Mouse (Mus musculus): ENCODE results near the gene Gm49403. TPM values are rescaled to one million over a fixed set of nuclear protein-coding genes. Genes with fewer than 3 reads are reported as not detected.

Gm49403 gene
- polyA plus RNA-seq, 1 experiment, result not detected

- H3K4me1 ChIP-seq (ENCODE audit: control insufficient read depth, insufficient read depth, low read length), result peaks cover 9% of the 10 kb centered on the region
- TF ChIP-seq POLR2A (IDR thresholded peaks at IDR 0.05; ENCODE audit: insufficient read depth, low read depth, low read length), result no peak
- TF ChIP-seq CTCF (IDR thresholded peaks at IDR 0.05; ENCODE audit: insufficient read depth, low read depth, low read length), result no peak
- H3K27ac ChIP-seq (ENCODE audit: insufficient read depth, low read depth, low read length), result peak overlapping the region; percentile 77; the same call in 1 of the 2 replicates
- 6% methylated on average over 13 of the region's 13 CpGs for WGBS
- H3K4me3 ChIP-seq (ENCODE audit: insufficient read depth, low read depth, low read length), result peak overlapping the region; percentile 83
These were observed 14.8 kb downstream of the Gm49403 start for GRCm38 (mm10) chr19:8898576-8898975.

GRCm38 (mm10) chr19:8899079-8899478 is 15.3 kb downstream of the Gm49403 start:
- WGBS, result 34% methylated on average over 3 of the region's 3 CpGs
- H3K4me3 ChIP-seq (ENCODE audit: insufficient read depth, low read depth, low read length), result no peak overlapping the region
- H3K27ac ChIP-seq (ENCODE audit: insufficient read depth, low read depth, low read length), result no peak overlapping the region
- H3K4me1 ChIP-seq (ENCODE audit: control insufficient read depth, insufficient read depth, low read length), result peaks cover 7% of the 10 kb centered on the region
- no peak for TF ChIP-seq POLR2A (IDR thresholded peaks at IDR 0.05; ENCODE audit: insufficient read depth, low read depth, low read length)
- TF ChIP-seq CTCF (IDR thresholded peaks at IDR 0.05; ENCODE audit: insufficient read depth, low read depth, low read length), result no peak

- no peak overlapping the region for H3K27ac ChIP-seq (ENCODE audit: insufficient read depth, low read depth, low read length)
- TF ChIP-seq CTCF (IDR thresholded peaks at IDR 0.05; ENCODE audit: insufficient read depth, low read depth, low read length) (no peak), POLR2A (IDR thresholded peaks at IDR 0.05; ENCODE audit: insufficient read depth, low read depth, low read length) (no peak)
- no peak overlapping the region for H3K4me3 ChIP-seq (ENCODE audit: insufficient read depth, low read depth, low read length)
- 93% methylated on average over 5 of the region's 5 CpGs for WGBS
- no peaks in the 10 kb centered on the region for H3K4me1 ChIP-seq (ENCODE audit: control insufficient read depth, insufficient read depth, low read length)
These were observed 19.7 kb downstream of the Gm49403 start for GRCm38 (mm10) chr19:8903412-8903811.

- no peaks in the 10 kb centered on the region for H3K4me1 ChIP-seq (ENCODE audit: control insufficient read depth, insufficient read depth, low read length)
- no peak for TF ChIP-seq POLR2A (IDR thresholded peaks at IDR 0.05; ENCODE audit: insufficient read depth, low read depth, low read length)
- no peak for TF ChIP-seq CTCF (IDR thresholded peaks at IDR 0.05; ENCODE audit: insufficient read depth, low read depth, low read length)
- no peak overlapping the region for H3K27ac ChIP-seq (ENCODE audit: insufficient read depth, low read depth, low read length)
- H3K4me3 ChIP-seq (ENCODE audit: insufficient read depth, low read depth, low read length), result no peak overlapping the region
- WGBS, result 89% methylated on average over 6 of the region's 6 CpGs
These were observed 24.8 kb downstream of the Gm49403 start for GRCm38 (mm10) chr19:8908531-8908930.

GRCm38 (mm10) chr19:8911810-8912209 is 28.1 kb downstream of the Gm49403 start:
- H3K4me3 ChIP-seq (ENCODE audit: insufficient read depth, low read depth, low read length), result no peak overlapping the region
- 57% methylated on average over 5 of the region's 5 CpGs for WGBS
- no peak for TF ChIP-seq POLR2A (IDR thresholded peaks at IDR 0.05; ENCODE audit: insufficient read depth, low read depth, low read length)
- TF ChIP-seq CTCF (IDR thresholded peaks at IDR 0.05; ENCODE audit: insufficient read depth, low read depth, low read length), result no peak
- no peak overlapping the region for H3K27ac ChIP-seq (ENCODE audit: insufficient read depth, low read depth, low read length)
- no peaks in the 10 kb centered on the region for H3K4me1 ChIP-seq (ENCODE audit: control insufficient read depth, insufficient read depth, low read length)

- TF ChIP-seq CTCF (IDR thresholded peaks at IDR 0.05; ENCODE audit: insufficient read depth, low read depth, low read length) (no peak), POLR2A (IDR thresholded peaks at IDR 0.05; ENCODE audit: insufficient read depth, low read depth, low read length) (no peak)
- Histone ChIP-seq H3K27ac (ENCODE audit: insufficient read depth, low read depth, low read length) (no peak overlapping the region), H3K4me1 (ENCODE audit: control insufficient read depth, insufficient read depth, low read length) (no peaks in the 10 kb centered on the region), H3K4me3 (ENCODE audit: insufficient read depth, low read depth, low read length) (no peak overlapping the region)
- 96% methylated on average over 3 of the region's 3 CpGs for WGBS
These were observed 30.5 kb downstream of the Gm49403 start for GRCm38 (mm10) chr19:8914212-8914611.

GRCm38 (mm10) chr19:8919000-8919399 is 35.3 kb downstream of the Gm49403 start:
- Histone ChIP-seq H3K27ac (ENCODE audit: insufficient read depth, low read depth, low read length) (no peak overlapping the region), H3K4me1 (ENCODE audit: control insufficient read depth, insufficient read depth, low read length) (peaks cover 2% of the 10 kb centered on the region), H3K4me3 (ENCODE audit: insufficient read depth, low read depth, low read length) (no peak overlapping the region)
- WGBS, result 94% methylated on average over 3 of the region's 3 CpGs
- no peak for TF ChIP-seq CTCF (IDR thresholded peaks at IDR 0.05; ENCODE audit: insufficient read depth, low read depth, low read length)
- TF ChIP-seq POLR2A (IDR thresholded peaks at IDR 0.05; ENCODE audit: insufficient read depth, low read depth, low read length), result no peak

- Histone ChIP-seq H3K27ac (ENCODE audit: insufficient read depth, low read depth, low read length) (peak overlapping the region; percentile 85), H3K4me1 (ENCODE audit: control insufficient read depth, insufficient read depth, low read length) (peaks cover 2% of the 10 kb centered on the region), H3K4me3 (ENCODE audit: insufficient read depth, low read depth, low read length) (no peak overlapping the region)
- WGBS, result 59% methylated on average over 6 of the region's 6 CpGs
- TF ChIP-seq CTCF (IDR thresholded peaks at IDR 0.05; ENCODE audit: insufficient read depth, low read depth, low read length) (no peak), POLR2A (IDR thresholded peaks at IDR 0.05; ENCODE audit: insufficient read depth, low read depth, low read length) (no peak)
These were observed 35.9 kb downstream of the Gm49403 start for GRCm38 (mm10) chr19:8919684-8920072.

GRCm38 (mm10) chr19:8920073-8920736 is 36.5 kb downstream of the Gm49403 start, which contains the start of gene B3gat3:
Gene B3gat3 (plus strand): TSS chr19:8920374.
- H3K4me1 ChIP-seq (ENCODE audit: control insufficient read depth, insufficient read depth, low read length), result peaks cover 2% of the 10 kb centered on the region
- H3K4me3 ChIP-seq (ENCODE audit: insufficient read depth, low read depth, low read length), result peak within 1 kb of the TSS; percentile 99
- TF ChIP-seq POLR2A (IDR thresholded peaks at IDR 0.05; ENCODE audit: insufficient read depth, low read depth, low read length) (peak; percentile 70), CTCF (IDR thresholded peaks at IDR 0.05; ENCODE audit: insufficient read depth, low read depth, low read length) (no peak)
- WGBS, result 1% methylated on average over 50 of the region's 50 CpGs
- peak within 1 kb of the TSS; percentile 85 for H3K27ac ChIP-seq (ENCODE audit: insufficient read depth, low read depth, low read length)
